In the genomic region with DNA sequence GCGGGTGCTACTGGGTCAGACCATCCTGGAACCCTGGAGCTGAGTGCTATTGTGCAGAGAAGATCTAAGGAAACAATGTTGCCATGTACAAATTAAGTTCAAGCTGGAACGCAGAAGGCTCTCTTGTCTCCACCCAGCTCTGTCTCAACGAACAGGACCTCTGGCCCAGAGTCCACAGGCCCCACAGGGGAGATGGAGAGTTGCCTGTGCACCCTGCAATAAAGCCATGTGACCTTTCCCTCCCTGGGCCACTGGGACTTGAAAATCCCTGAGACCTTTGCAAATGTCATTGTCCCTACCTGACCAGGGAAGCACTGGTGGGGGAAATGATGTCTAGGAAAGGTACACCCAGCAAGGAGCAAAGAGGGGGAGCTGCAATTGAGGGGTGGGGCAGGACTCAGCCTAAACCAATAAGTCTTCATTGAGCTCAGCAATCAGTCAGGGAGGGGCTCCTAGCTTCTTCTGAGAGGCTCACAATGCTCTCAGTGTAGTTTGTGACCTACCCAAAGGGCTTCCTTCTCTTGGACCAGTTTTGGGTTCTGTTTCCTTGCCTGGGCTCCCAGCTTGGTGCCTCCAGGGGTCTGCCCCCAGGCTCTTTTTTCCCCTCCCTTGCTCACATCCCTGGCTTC, we compare ENCODE assay signal across 14 mouse cellular contexts.
DNase-seq lines count a peak whose midpoint lies in the region; ATAC-seq and TF ChIP-seq lines count a peak whose summit lies in the region.
"Had no signal": no experiment of that assay in that cellular context is flagged by ENCODE, and none has a peak within 500 bp of the region (broad histone marks: within the 10 kb centered on the region; RNA-seq: fewer than 3 reads in every experiment).

No protein-coding gene starts in this region.

- WGBS in liver, adult 2 months = 27% methylated on average over 3 of the region's 3 CpGs
- 61% methylated on average over 3 of the region's 3 CpGs for WGBS in liver, postnatal 0 days (ENCODE audit: insufficient replicate concordance)
- WGBS in intestine, embryonic 15.5 days = 60% methylated on average over 3 of the region's 3 CpGs

- H3K36me3 ChIP-seq in liver, adult 2 months (ENCODE audit: control insufficient read depth, insufficient read depth, low read length) = no peaks in the 10 kb centered on the region
- H3K36me3 ChIP-seq in liver, postnatal 0 days (replicated peaks; ENCODE audit: insufficient read depth, low read length) = no peaks in the 10 kb centered on the region
- H3K36me3 ChIP-seq in intestine, embryonic 15.5 days = no peaks in the 10 kb centered on the region
- H3K36me3 ChIP-seq: embryonic facial prominence, embryonic 12.5 days; forebrain, embryonic 15.5 days; heart, embryonic 12.5 days; hindbrain, embryonic 15.5 days had no signal

- no peaks in the 10 kb centered on the region for H3K27me3 ChIP-seq in liver, adult 2 months (ENCODE audit: control insufficient read depth, insufficient read depth, low read length)
- H3K27me3 ChIP-seq in liver, postnatal 0 days (ENCODE audit: insufficient read depth, low read length) = no peaks in the 10 kb centered on the region
- no peaks in the 10 kb centered on the region for H3K27me3 ChIP-seq in intestine, embryonic 15.5 days (replicated peaks)
- H3K27me3 ChIP-seq: embryonic facial prominence, embryonic 12.5 days; forebrain, embryonic 15.5 days; hindbrain, embryonic 15.5 days had no signal

- no peaks in the 10 kb centered on the region for H3K9me3 ChIP-seq in liver, postnatal 0 days (ENCODE audit: low read length)
- H3K9me3 ChIP-seq in intestine, embryonic 15.5 days = no peaks in the 10 kb centered on the region
- H3K9me3 ChIP-seq: embryonic facial prominence, embryonic 12.5 days; forebrain, embryonic 15.5 days; heart, embryonic 12.5 days; hindbrain, embryonic 15.5 days had no signal

- H3K27ac ChIP-seq in liver, adult 2 months (replicated peaks; ENCODE audit: insufficient read depth, low read depth, low read length) = no peak overlapping the region
- H3K27ac ChIP-seq in liver, postnatal 0 days (ENCODE audit: low read depth) = no peak overlapping the region
- no peak overlapping the region for H3K27ac ChIP-seq in intestine, embryonic 15.5 days
- H3K27ac ChIP-seq: embryonic facial prominence, embryonic 12.5 days; forebrain, embryonic 15.5 days; hindbrain, embryonic 15.5 days had no signal

- TF ChIP-seq CTCF in liver, adult 2 months (IDR thresholded peaks at IDR 0.05; ENCODE audit: low read depth, low read length) = no peak
- TF ChIP-seq CTCF in liver, postnatal 0 days (IDR thresholded peaks at IDR 0.05; ENCODE audit: low read depth) = no peak

- no peak for TF ChIP-seq POLR2A in liver, adult 2 months (IDR thresholded peaks at IDR 0.05; ENCODE audit: extremely low read depth, insufficient read depth, low read length)

- DNase-seq in liver, adult 2 months (ENCODE audit: extremely low read depth, low read depth, low spot score) = peak; percentile 73
- DNase-seq in liver, postnatal 0 days = no peak
- peak; percentile 30 for DNase-seq in testis, postnatal 14 days (ENCODE audit: low spot score)
- DNase-seq in testis, postnatal 10 days (ENCODE audit: low spot score) = no peak
- DNase-seq in embryo, embryonic 11 days = no peak
- DNase-seq in embryo, embryonic 9.5 days (ENCODE audit: extremely low spot score) = no peak
- DNase-seq: cerebellum, adult 2 months; cerebellum, postnatal 10 days; kidney, adult 18-20 months had no signal

- H3K9ac ChIP-seq in liver, adult 2 months (ENCODE audit: low read depth, low read length) = no peak overlapping the region
- H3K9ac ChIP-seq in liver, postnatal 0 days (replicated peaks) = no peak overlapping the region
- no peak overlapping the region for H3K9ac ChIP-seq in intestine, embryonic 15.5 days
- H3K9ac ChIP-seq: embryonic facial prominence, embryonic 12.5 days; forebrain, embryonic 15.5 days; heart, embryonic 12.5 days; hindbrain, embryonic 15.5 days had no signal

- no peak overlapping the region for H3K4me3 ChIP-seq in liver, adult 2 months (ENCODE audit: insufficient read depth, low read depth, low read length)
- no peak overlapping the region for H3K4me3 ChIP-seq in liver, postnatal 0 days (ENCODE audit: low read depth, low read length)
- H3K4me3 ChIP-seq in intestine, embryonic 15.5 days (replicated peaks) = no peak overlapping the region
- H3K4me3 ChIP-seq: embryonic facial prominence, embryonic 12.5 days; forebrain, embryonic 15.5 days; heart, embryonic 12.5 days; hindbrain, embryonic 15.5 days had no signal

- ATAC-seq in liver, postnatal 0 days = no peak
- ATAC-seq in intestine, embryonic 15.5 days = peak; percentile 59
- ATAC-seq: forebrain, embryonic 15.5 days had no signal

- no peaks in the 10 kb centered on the region for H3K4me1 ChIP-seq in liver, adult 2 months (ENCODE audit: control insufficient read depth, insufficient read depth, low read length)
- no peaks in the 10 kb centered on the region for H3K4me1 ChIP-seq in liver, postnatal 0 days (ENCODE audit: insufficient read depth)
- peaks cover 9% of the 10 kb centered on the region; the same call in 1 of the 2 replicates for H3K4me1 ChIP-seq in intestine, embryonic 15.5 days (replicated peaks)
- H3K4me1 ChIP-seq: forebrain, embryonic 15.5 days; heart, embryonic 12.5 days had no signal

- no peak for TF ChIP-seq EP300 in liver, postnatal 0 days (IDR thresholded peaks at IDR 0.05; ENCODE audit: low read depth)

- H3K4me2 ChIP-seq in liver, postnatal 0 days (ENCODE audit: low read depth, low read length) = no peak overlapping the region
- H3K4me2 ChIP-seq in intestine, embryonic 15.5 days (replicated peaks) = no peak overlapping the region
- H3K4me2 ChIP-seq: embryonic facial prominence, embryonic 12.5 days; forebrain, embryonic 15.5 days; heart, embryonic 12.5 days; hindbrain, embryonic 15.5 days had no signal

- no peaks in the 10 kb centered on the region for H3K79me2 ChIP-seq in liver, adult 2 months (ENCODE audit: control insufficient read depth, insufficient read depth, low read length)

Comparison
In these comparisons a context has a peak if more than half of its experiments do, and no peak if none do; other contexts are left out.
1. DNase-seq: peak in liver, adult 2 months (single experiment) and testis, postnatal 14 days (single experiment); none in liver, postnatal 0 days (single experiment), testis, postnatal 10 days (single experiment), embryo, embryonic 11 days (single experiment) and embryo, embryonic 9.5 days (single experiment).